Mouse (Mus musculus): ENCODE results near the gene Aak1. TPM values are rescaled to one million over a fixed set of nuclear protein-coding genes. Genes with fewer than 3 reads are reported as not detected.

Gene Aak1
- 59.7 and 60.0 TPM in 2 replicates for polyA plus RNA-seq (2012; rRNA removed)

GRCm38 (mm10) chr6:86848915-86849644, at the start of gene Aak1:
TSS of gene Aak1 (plus strand) at chr6:86849517.

GRCm38 (mm10) chr6:87008887-87009286, 159.6 kb downstream of the Aak1 start, which contains the start of gene Nfu1:
TSS of gene Nfu1 (plus strand) at chr6:87009236.

GRCm38 (mm10) chr6:87042337-87043130, 193.2 kb downstream of the Aak1 start, which contains the start of gene Gfpt1:
TSS of gene Gfpt1 (plus strand) at chr6:87042846.

Other genes starting within 250 kb of the Aak1 start
- gene Asprv1, start 221.4 kb upstream of the Aak1 start, polyA plus RNA-seq (2012; rRNA removed): 1.5 and 3.2 TPM in 2 replicates
- gene Mxd1, start 180.4 kb upstream of the Aak1 start, polyA plus RNA-seq (2012; rRNA removed): 14.1 and 16.5 TPM in 2 replicates
- gene Snrnp27, start 165.0 kb upstream of the Aak1 start, polyA plus RNA-seq (2012; rRNA removed): 62.1 and 70.0 TPM in 2 replicates
- 33.2 and 33.4 TPM in 2 replicates for gene Gmcl1, start 116.1 kb upstream of the Aak1 start, polyA plus RNA-seq (2012; rRNA removed)
- 4.5 and 5.0 TPM in 2 replicates for gene Anxa4, start 55.9 kb upstream of the Aak1 start, polyA plus RNA-seq (2012; rRNA removed)
- 148 and 175 TPM in 2 replicates for gene Nfu1, start 159.7 kb downstream of the Aak1 start, polyA plus RNA-seq (2012; rRNA removed)
- gene Gfpt1, start 193.3 kb downstream of the Aak1 start, polyA plus RNA-seq (2012; rRNA removed): 33.1 and 36.5 TPM in 2 replicates